Mouse (Mus musculus): ENCODE measurements around the gene Sf3b3. TPM values are rescaled to one million over a fixed set of nuclear protein-coding genes. Genes with fewer than 3 reads are reported as not detected.
"Not testable (repeated sequence)": the region's sequence is repeated elsewhere in the genome, so short reads cannot be mapped to it uniquely, and the experiment has no call there.

Gene Sf3b3
- total RNA-seq, 2 experiments from 2014 or later, result 82.3 to 83.9 TPM

DNA sequence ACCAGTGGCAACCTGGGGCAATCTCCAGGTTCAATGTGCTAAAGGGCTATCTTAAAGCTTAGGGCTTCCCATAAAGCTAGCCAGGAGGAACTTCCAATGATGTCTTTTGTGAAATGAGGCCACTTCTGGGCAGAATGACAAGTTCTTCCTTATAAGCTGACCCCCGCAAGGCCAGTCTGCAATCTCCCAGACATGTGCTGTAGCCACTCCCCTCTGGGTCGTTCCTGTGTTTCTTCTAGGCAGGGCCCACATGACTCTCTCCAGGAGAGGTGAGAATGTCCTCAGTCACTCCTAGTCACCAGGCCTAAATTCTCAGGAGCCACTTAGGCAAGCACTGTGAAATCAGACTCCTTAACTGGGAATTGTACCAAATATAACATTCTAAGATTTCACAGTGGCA, 36.8 kb downstream of the Sf3b3 start:
- intact Hi-C loops (cut with DNase I), result loop anchor here (5.0 to 10.0 kb wide), 2 partner anchors 58 to 165 kb away; no protein-coding TSS in a partner anchor

DNA sequence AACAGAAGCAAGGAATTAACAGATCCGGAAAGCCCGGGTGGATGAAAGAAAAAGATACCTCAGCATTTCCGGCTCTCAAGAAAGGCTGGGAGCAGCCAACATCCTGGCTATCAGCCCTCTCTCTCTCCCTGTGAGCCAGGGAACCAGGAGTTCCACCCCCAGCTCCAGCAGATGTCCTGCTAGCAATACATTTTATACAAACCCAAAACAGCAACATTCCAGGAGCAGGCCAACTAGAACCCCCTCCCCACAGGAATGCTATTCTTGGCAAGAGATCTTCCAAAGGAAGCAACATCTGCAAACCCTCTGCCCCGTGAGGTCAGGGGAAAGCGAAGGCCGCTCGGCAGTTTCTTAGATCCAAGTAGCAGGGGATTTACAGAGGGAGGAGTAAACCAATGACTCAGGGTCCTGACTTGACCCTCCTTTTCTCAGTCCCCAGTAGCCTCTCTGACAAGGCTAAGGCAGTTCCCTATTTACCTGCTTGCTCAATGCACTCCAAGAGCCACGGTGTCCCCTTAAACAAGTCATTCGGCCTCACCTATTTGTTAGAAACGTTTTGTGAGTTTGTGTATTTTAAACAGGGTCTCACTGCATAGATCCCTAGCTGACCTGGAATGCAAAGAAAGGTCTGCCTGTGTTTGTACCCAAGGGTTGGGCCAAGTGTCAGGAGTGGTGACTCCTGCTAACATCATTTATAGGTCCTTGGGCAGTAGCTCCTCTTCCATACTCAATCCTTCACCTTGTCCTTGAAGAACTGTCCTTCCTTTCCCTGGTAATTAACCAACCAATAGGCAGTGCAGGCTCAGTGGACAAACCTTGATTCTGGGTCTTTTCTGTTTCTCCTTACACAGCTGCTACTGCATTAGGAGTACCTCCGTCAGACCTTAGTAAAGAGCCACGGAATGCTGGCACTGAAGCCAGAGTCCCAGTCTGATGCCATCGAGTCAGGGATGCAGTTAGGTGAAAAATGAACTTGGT, 37.8 kb downstream of the Sf3b3 start:
- intact Hi-C loops (cut with DNase I), result no loop called here
- no peak for DNase-seq

More for the DNA sequence above, 36.8 kb downstream of the Sf3b3 start:
- DNase-seq, result no peak

DNA sequence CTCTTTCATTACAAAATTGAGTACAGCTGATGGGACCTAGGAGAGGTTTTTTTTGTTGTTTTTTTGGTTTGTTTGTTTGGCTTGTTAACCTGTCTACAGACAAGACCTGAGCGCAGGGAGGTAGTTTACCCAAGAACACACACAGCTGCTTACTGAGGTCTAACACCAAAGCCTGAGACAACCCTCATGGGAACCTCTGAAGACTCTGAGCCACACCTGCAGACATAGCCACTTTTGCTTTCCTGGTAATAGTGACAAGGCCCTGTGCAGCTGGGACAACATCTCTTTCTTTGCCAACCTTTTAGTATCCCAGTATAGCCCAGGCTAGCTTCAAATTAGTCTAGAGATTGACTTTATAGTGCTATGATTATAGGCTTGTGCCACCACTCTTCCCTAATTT, 40.4 kb downstream of the Sf3b3 start:
- DNase-seq, result no peak
- intact Hi-C loops (cut with DNase I), result no loop called here

DNA sequence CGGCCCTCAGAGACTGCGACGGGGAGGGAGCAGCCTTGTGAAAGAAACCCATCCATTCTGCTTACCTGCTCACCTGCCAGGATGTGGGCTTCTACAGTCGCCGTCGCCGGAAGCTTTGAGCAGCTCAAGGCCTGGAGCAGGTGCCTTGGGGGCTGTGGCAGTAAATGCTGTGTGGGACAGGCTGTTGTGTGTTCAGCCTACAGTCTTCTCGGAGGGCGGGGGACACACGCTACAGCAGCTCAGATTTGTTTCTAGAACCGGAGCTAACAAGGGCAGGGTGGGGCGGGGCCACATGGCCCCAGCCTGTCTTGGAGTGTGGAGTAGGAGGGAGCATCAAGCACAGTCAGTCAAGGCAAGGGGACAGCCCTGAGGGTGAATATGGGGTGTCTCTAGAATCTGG, 40.9 kb downstream of the Sf3b3 start, which contains the start of gene Il34:
Gene Il34, minus strand, starts transcription at position 256 of the 400 bp plus-strand sequence.
- DNase-seq, result no peak
- intact Hi-C loops (cut with DNase I), result no loop called here

DNA sequence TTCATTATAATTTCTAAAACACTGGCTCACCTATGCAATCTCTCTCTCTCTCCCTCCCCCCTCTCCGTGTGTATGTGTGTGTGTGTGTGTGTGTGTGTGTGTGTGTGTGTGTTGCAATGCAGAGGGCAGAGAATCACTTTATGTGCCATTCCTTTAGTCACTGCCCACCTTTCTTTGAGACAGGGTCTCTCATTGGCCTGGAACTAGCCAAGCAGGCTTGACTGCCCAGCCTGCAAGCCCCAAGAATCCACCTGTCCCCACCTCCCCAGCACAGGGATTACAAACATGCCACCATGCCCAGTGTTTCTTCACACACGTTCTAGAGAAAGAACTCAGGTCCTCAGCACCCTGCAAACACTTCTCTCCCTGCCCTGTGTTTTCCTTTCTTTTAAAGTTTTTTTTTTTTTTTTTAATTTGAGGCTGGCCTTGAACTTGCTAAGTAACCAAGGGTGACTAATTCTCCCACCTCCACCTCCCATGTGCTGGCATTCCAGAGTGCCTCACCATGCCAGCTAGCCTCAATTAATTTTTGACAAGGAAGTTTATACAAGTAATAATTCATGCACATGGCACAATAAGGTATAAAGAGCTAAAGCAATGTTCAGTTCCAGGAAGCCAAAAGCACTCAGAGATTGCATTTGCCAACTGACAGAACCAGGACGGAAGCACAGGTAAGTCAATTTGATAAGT, 41.6 kb downstream of the Sf3b3 start:
- intact Hi-C loops (cut with DNase I), result no loop called here
- DNase-seq, result no peak

DNA sequence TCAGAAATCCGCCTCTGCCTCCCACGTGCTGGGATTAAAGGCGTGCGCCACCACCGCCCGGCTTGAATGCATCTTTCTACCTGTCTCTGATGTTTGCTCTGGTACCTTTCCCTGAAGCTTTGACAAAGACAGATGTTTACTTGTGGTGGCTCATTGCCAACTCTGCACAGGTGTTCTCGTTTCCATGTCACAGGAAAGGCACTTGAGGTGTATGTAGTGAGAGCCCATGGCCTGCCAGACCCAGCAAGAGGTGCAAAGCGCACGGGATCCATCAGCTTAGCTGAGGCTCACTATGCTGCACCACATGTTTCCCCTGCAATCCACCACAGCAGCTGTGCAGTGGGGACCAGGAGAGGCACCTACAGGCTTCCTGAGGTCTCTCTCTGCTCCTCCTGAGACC, 42.7 kb downstream of the Sf3b3 start:
- intact Hi-C loops (cut with DNase I), result no loop called here

DNA sequence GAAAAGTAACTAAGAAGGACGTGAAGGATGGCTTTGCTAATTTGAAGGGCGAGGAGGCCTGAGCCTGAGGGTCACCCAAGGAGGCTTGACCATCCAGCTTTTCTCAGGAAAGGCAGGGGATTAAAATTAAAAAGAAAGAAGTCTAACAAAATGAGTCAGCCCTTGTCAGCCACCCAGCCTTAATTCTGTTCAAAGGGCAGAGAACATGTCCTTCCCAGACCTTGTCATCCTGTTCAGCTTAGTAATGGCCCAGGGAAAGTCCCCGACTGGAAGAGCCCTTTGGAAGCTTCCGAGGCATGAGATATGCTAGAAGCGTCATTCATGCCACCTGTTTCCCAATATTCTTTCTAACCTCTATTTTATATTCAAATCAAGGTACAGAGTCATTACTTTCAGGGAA, 43.6 kb downstream of the Sf3b3 start:
- intact Hi-C loops (cut with DNase I), result no loop called here
- no peak for DNase-seq

More for the DNA sequence above, 42.7 kb downstream of the Sf3b3 start:
- DNase-seq, result no peak

DNA sequence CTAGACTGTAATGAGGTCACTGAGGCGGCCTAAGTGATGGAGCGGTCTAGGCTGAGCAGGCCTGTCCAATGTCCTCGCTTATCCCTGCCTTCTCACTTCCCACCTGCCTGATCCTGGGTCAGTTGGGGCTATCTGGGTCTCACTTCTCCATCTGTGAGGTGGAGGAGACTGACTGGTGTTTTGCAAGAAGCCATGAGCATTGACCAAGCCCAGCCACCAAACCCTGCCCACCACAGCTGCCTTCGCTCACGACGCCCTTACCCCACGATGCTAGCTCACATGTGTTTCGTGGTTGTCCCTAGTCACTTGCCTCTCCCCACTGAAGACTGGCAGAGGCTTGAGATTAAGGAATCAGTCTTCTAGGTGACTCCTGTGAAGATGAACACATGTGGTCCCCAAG, 49.5 kb downstream of the Sf3b3 start:
- no peak for DNase-seq
- intact Hi-C loops (cut with DNase I), result no loop called here

DNA sequence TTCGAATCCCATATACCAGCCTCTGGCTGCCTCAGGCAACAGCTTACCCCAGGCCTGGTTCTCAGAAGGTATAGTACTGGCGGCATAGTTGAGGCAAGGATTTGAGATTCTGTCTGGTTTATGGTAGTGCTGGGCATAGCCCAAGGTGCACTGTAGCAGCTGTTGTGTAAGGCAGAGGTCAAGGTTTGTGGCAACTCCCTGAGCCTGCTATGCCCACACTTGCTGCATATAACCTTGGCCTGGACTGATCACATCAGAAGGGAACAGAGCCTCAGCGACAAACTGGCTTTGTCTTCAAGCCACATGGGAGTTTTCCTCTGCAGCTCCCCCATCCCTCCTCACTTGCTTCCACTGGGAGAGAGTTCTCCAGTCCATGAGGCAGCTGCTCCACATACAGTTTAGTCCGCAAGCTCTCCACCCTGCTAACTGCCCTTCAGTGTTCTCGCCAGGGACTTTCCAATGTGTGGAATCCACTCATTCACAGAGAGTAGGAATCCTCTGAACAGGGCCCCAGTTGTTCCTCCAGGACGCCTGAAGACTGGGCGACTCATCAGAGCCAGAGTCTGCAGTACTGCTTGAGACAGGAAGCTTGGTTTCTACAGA, 52.1 kb downstream of the Sf3b3 start:
- intact Hi-C loops (cut with DNase I), result no loop called here

DNA sequence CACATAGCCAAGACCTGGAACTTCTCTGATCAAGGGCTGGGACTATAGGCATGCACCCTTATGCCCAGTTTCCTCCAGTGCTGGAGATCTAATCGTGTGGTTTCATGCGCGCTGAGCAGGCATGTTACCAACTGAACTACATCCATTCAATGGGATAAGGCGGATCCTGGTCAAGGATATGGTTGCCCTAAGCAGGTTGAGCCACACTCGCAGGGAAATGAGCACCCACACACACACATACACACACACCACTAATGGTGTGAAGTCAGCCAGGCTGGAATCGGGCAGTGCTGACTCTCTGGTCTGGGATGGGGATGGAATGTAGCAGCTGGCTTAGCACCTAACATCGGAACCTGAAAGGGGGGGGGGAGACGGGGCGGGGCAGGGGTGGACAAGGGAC, 52.7 kb downstream of the Sf3b3 start:
- intact Hi-C loops (cut with DNase I), result no loop called here
- no peak for DNase-seq

More for the DNA sequence above, 52.1 kb downstream of the Sf3b3 start:
- no peak for DNase-seq

DNA sequence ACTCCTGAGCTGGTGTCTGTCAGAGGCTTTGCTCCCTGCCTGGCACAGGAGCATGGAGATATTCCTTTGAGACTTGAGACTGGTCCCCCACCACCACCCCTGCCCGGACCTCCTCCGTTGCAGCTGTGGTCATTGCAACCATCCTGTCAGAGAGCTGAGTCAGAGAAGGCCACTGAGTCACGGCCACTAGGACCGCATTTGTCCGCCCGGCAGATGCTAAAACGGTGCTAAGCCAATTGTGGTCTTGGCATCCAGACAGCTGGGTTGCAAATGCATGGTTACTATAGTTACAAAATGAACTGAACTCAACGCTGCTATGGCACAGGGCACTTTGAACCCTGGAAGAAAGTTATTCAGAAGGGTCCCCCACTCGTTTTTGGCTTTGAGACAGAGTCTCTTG, 53.1 kb downstream of the Sf3b3 start:
- no peak for DNase-seq
- intact Hi-C loops (cut with DNase I), result no loop called here

DNA sequence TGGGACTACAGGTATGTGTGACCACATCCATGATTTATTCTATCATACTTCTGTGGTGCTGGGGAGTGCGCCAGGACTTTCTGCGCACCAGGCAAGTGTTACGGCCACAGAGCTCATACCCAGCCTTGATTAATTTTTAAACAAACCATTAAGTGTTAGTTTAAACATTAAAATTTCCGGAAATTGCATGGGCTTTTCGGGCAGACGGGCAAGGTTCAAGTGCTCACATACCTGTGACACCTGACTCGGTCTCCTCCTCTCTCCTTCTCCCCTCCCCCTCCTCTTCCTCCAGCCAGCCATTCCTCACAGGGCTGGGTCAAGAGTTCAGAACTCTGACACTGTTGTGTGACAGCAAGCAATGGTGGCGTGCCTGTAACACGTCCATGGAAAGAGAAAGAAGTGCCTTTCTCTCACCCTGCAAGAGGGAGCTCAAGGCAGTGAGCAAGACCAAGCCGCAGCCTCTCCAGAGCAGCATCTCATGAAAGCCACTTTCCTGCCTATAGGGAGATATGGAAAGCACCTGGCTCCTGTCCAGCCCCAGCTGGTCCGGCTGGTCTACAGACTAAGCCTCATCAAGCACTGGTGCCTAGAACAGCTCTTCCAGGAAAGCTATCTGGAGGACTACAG, 53.9 kb downstream of the Sf3b3 start:
- peak; percentile 77 for DNase-seq
- intact Hi-C loops (cut with DNase I), result no loop called here

DNA sequence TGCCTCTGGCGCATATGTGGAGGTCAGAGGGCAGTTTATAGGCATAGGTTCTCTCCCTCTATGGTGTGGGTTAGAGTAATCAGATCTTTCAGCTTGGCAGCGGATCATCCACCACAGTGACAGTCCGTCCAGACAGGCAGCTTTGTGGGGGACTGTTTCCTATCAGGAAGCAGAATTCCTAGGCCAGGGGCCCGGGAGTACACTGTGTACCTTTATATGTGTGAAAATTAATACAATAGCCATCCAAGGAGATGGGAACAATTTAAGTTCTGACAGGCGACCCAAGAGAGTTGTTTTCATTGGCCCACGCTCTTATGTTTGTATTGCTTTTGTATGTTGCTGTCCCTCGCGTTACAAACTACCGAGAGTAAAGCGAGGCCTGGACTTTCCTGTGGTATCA, 55.4 kb downstream of the Sf3b3 start:
- intact Hi-C loops (cut with DNase I), result no loop called here
- DNase-seq, result no peak

DNA sequence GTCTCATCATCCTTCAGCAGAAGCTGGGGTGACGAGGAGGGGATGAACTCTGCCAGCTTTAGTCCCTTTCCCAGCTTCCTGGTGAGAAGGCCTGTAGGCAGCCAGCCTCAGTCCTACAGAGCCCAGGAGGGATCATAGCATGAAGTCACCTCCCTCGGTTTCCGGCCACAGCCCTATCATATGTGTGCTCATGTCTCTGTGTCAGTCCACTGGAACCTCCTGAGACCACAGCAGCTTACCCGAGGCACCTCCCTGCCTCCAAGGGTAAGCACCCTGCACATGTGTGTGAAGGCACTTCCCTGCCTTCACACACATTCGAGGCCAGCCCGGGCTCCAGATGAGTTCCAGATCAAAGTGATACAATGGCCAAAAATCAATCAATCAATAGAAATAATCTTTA, 56.3 kb downstream of the Sf3b3 start:
- DNase-seq, result no peak
- intact Hi-C loops (cut with DNase I), result no loop called here

DNA sequence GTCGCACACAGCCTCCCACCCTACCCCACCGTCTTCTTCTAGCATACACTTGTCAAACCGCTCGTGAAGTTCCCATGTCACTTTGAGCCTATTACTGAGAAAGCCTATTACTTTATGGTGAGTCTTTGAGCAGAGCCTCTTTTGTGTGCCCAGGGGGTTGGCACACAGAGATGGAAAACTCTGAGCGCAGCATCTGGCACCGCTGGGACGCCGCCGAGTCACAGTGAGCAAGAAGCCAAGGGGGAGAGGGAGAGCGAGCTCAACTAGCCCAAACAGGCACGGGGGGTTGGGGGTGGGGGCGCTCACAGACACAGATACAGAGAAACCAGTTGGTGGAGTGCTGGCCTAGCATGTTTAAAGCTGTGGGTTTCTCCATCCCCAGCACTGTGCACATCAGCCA, 57.0 kb downstream of the Sf3b3 start:
- intact Hi-C loops (cut with DNase I), result no loop called here
- peak; percentile 37 for DNase-seq

DNA sequence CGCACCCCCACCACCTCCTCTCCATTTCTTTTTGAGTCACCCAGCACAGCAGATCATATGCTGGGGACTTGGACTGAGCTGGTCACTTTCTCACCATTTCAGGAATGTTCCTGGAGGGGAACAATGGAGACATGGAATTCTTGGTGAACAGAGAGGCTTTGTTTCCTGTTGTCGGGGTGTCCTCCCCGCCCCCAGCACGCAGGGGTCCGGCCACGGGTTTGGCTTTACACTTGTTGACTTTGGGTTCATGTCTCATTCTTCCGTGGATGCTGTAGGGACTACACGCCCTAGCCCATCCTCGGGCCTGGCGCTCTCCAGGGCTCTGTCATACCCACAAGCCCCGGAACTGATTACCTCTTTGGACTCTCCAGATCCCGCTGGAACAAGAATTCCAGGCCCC, 57.6 kb downstream of the Sf3b3 start:
- intact Hi-C loops (cut with DNase I), result no loop called here

DNA sequence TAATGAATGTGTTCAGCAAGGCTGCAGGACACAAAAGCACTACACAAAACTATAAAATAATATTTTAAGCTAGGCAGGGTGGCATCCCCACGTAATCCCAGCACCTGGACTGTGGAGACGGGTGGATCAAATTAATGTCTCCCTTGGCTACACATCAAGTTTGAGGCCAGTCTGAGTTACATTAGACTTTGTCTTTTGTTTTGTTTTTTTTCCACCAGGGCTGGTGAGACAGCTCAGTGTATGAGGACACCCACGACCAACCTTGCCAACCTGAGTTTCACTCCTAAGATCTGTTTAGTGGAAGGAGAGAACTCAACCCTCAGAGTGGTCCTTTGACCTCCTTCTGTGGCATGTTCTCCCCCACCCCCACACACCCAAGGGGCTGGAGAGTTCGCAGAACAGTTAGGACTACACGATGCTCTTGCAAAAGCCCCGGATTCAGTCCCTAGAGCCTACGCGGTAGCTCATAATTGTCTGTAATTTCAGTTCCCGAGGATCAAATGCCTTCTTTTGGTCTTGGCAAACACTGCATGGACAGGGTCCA, 59.1 kb downstream of the Sf3b3 start:
- intact Hi-C loops (cut with DNase I), result no loop called here
- DNase-seq, result no peak

More for the DNA sequence above, 57.6 kb downstream of the Sf3b3 start:
- no peak for DNase-seq

DNA sequence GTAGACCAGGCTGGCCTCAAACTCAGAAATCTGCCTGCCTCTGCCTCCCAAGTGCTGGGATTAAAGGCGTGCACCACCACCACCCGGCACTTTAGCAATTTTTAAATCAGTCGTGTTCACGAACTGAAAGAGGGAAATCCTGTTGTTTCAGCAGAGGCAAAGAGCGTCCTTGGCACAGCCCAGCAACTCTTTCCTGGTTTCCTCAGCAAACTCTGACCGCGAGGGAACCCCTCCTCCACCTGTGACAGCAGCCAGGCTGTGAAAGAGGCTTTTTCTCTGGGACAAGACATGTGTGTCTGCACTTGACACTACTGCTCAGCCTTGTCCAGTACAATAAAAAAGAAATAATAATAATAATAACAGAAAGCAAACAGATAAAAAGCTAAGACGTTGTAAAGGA, 59.7 kb downstream of the Sf3b3 start:
- DNase-seq, result no peak
- intact Hi-C loops (cut with DNase I), result no loop called here

DNA sequence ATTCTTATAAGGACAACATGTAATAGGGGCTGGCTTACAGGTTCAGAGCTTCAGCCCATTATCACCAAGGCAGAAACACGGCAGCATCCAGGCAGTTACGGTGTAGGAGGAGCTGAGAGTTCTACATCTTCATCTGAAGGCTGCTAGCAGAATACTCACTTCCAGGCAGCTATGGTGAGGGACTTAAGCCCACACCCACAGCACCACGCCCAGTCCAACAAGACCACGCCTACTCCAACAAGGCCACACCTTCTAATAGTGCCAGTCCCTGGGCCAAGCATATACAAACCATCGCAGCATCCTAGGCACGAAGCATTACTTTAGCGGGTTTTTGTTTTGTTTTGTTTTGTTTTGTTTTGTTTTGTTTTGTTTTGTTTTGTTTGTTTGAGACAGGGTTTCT, 60.1 kb downstream of the Sf3b3 start:
- DNase-seq; intact Hi-C loops (cut with DNase I): not testable (repeated sequence)

DNA sequence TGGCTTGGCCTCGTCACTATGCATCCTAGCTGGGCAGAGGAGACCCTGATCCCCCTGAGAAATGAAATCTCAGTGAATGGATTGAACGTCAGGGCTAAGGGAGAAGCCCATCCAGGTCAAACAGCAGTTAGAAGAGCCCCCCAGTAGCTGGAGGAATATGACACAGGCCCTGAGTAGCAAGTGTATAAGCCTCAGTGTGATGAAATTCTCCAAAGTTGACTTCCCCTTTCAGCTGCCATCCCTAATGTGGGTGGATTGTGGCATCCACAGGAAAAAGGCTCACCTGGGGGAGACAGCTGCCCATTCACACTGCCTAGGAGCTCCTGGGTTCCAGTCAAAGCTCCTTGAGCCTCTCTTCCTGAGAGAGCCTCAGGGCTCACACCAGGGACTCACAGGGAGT, 61.2 kb downstream of the Sf3b3 start:
- DNase-seq, result no peak
- intact Hi-C loops (cut with DNase I), result no loop called here
